Mouse (Mus musculus) hindbrain, embryonic 14.5 days (tissue): ENCODE results near the gene Kcnn3. TPM values are rescaled to one million over a fixed set of nuclear protein-coding genes. Genes with fewer than 3 reads are reported as not detected.
A peak's percentile ranks its signal among the peaks of the same experiment; 100 is the strongest.

Experiments
- ATAC-seq: fragments of 200-750 bp; cut with Nextera tagmentation; 2 replicates; pipeline ENCODE4 v1.8.0; 2017; ENCODE audit warnings: moderate number of reproducible peaks, mild to moderate bottlenecking, moderate TSS enrichment, moderate library complexity; ENCODE audit not compliant: low FRiP score
- DNase-seq: peaks from one replicate; pipeline ENCODE4 v3.0.0-alpha.2; 2015; ENCODE audit warnings: low spot score
- H3K27ac ChIP-seq: fragments of 300-500 bp; sonication (generic); 2 replicates; pipeline ENCODE4 v1.5.1; 2014; ENCODE audit warnings: mild to moderate bottlenecking, moderate library complexity
- H3K27me3 ChIP-seq: fragments of 300-500 bp; sonication (generic); 2 replicates; pipeline ENCODE4 v1.6.1; 2014; ENCODE audit warnings: mild to moderate bottlenecking, low read length, mixed read lengths; ENCODE audit not compliant: control insufficient read depth, insufficient read depth
- H3K36me3 ChIP-seq: fragments of 300-500 bp; sonication (generic); replicated peaks from 2 replicates; pipeline ENCODE4 v1.6.1; 2014; ENCODE audit not compliant: control insufficient read depth, insufficient read depth
- H3K4me1 ChIP-seq: fragments of 300-500 bp; sonication (generic); replicated peaks from 2 replicates; pipeline ENCODE4 v1.6.1; 2014; ENCODE audit warnings: antibody characterized with exemption, low read length, mixed read lengths; ENCODE audit not compliant: control insufficient read depth, insufficient read depth
- H3K4me2 ChIP-seq: fragments of 300-500 bp; sonication (generic); replicated peaks from 2 replicates; pipeline ENCODE4 v1.6.1; 2014; ENCODE audit warnings: mild to moderate bottlenecking, moderate library complexity
- H3K4me3 ChIP-seq: fragments of 300-500 bp; sonication (generic); replicated peaks from 2 replicates; pipeline ENCODE4 v1.5.1; 2014; ENCODE audit warnings: mild to moderate bottlenecking, low read length
- H3K9ac ChIP-seq: fragments of 300-500 bp; sonication (generic); 2 replicates; pipeline ENCODE4 v1.6.1; 2014
- H3K9me3 ChIP-seq: fragments of 300-500 bp; sonication (generic); 2 replicates; pipeline ENCODE4 v1.6.1; 2016; ENCODE audit warnings: low read length; ENCODE audit not compliant: control insufficient read depth
- WGBS: fragments of 180-500 bp; shearing (Covaris S2); extraction: QIAGEN DNeasy Blood & Tissue Kit; methylation state at CpG from one replicate; pipeline ENCODE4 v1.1.7; 2014; 5-methylcytosine and 5-hydroxymethylcytosine counted together
- polyA plus RNA-seq: library from polyadenylated mRNA; unstranded; fragments of >200 nt; fragmentation: Nextera tagmentation; extraction: Ambion mirVana; gene quantifications from 2 replicates; pipeline ENCODE4 v1.2.1, GENCODE M21; 2014

Gene Kcnn3
- 7.3 and 7.7 TPM in 2 replicates for polyA plus RNA-seq

GRCm38 (mm10) chr3:89519894-89520293 lies at the start of gene Kcnn3:
Kcnn3 (plus strand) TSS chr3:89520164.
- Histone ChIP-seq H3K27me3 (no peaks in the 10 kb centered on the region), H3K4me1 (peaks cover 26% of the 10 kb centered on the region), H3K4me3 (peak within 1 kb of the TSS; percentile 39), H3K4me2 (peak within 1 kb of the TSS; percentile 84), H3K9me3 (0 out of 2 replicates have a peak, but pooled peaks cover 7% of the 10 kb centered on the region), H3K36me3 (no peaks in the 10 kb centered on the region), H3K27ac (no peak within 1 kb of the TSS), H3K9ac (peak within 1 kb of the TSS; percentile 55)
- WGBS: 0% methylated on average over 15 of the region's 15 CpGs
- DNase-seq: peak; percentile 95
- ATAC-seq: peak; percentile 92

GRCm38 (mm10) chr3:89472280-89472679 lies 47.7 kb upstream of the Kcnn3 start:
- no peak for DNase-seq
- Histone ChIP-seq H3K9me3 (no peaks in the 10 kb centered on the region), H3K27me3 (no peaks in the 10 kb centered on the region), H3K27ac (no peak overlapping the region), H3K4me1 (no peaks in the 10 kb centered on the region), H3K4me3 (no peak overlapping the region), H3K4me2 (no peak overlapping the region), H3K36me3 (peaks cover 29% of the 10 kb centered on the region), H3K9ac (no peak overlapping the region)
- 87% methylated on average over 7 of the region's 7 CpGs for WGBS
- ATAC-seq: no peak

GRCm38 (mm10) chr3:89473838-89474237 lies 46.1 kb upstream of the Kcnn3 start:
- Histone ChIP-seq H3K9me3 (no peaks in the 10 kb centered on the region), H3K4me3 (no peak overlapping the region), H3K36me3 (peaks cover 14% of the 10 kb centered on the region), H3K27me3 (no peaks in the 10 kb centered on the region), H3K27ac (no peak overlapping the region), H3K4me1 (no peaks in the 10 kb centered on the region), H3K9ac (no peak overlapping the region), H3K4me2 (no peak overlapping the region)
- WGBS: 90% methylated on average over 6 of the region's 6 CpGs
- DNase-seq (no peak), ATAC-seq (no peak)

- DNase-seq: no peak
- no peaks in the 10 kb centered on the region for H3K4me1 ChIP-seq
- no peak for ATAC-seq
These were observed 40.9 kb upstream of the Kcnn3 start for GRCm38 (mm10) chr3:89479055-89479454.

GRCm38 (mm10) chr3:89481488-89481887 lies 38.5 kb upstream of the Kcnn3 start:
- H3K27ac ChIP-seq: no peak overlapping the region
- no peaks in the 10 kb centered on the region for H3K9me3 ChIP-seq
- no peak overlapping the region for H3K4me2 ChIP-seq
- no peaks in the 10 kb centered on the region for H3K36me3 ChIP-seq
- H3K9ac ChIP-seq: no peak overlapping the region
- 43% methylated on average over 2 of the region's 2 CpGs for WGBS
- H3K4me3 ChIP-seq: no peak overlapping the region
- H3K4me1 ChIP-seq: no peaks in the 10 kb centered on the region
- DNase-seq (no peak), ATAC-seq (no peak)
- no peaks in the 10 kb centered on the region for H3K27me3 ChIP-seq

More at GRCm38 (mm10) chr3:89479055-89479454, 40.9 kb upstream of the Kcnn3 start:
- Histone ChIP-seq H3K4me2 (no peak overlapping the region), H3K27me3 (no peaks in the 10 kb centered on the region), H3K27ac (no peak overlapping the region), H3K4me3 (no peak overlapping the region), H3K9ac (no peak overlapping the region), H3K9me3 (no peaks in the 10 kb centered on the region), H3K36me3 (no peaks in the 10 kb centered on the region)
- WGBS: 88% methylated on average over 6 of the region's 6 CpGs

- DNase-seq (no peak), ATAC-seq (no peak)
- H3K4me1 ChIP-seq: no peaks in the 10 kb centered on the region
- no peak overlapping the region for H3K4me2 ChIP-seq
- no peak overlapping the region for H3K4me3 ChIP-seq
- no peak overlapping the region for H3K27ac ChIP-seq
- WGBS: 91% methylated on average over 5 of the region's 5 CpGs
- no peaks in the 10 kb centered on the region for H3K36me3 ChIP-seq
- H3K9me3 ChIP-seq: no peaks in the 10 kb centered on the region
- H3K9ac ChIP-seq: no peak overlapping the region
- no peaks in the 10 kb centered on the region for H3K27me3 ChIP-seq
These were observed 37.7 kb upstream of the Kcnn3 start for GRCm38 (mm10) chr3:89482249-89482648.

- WGBS: 24% methylated on average over 24 of the region's 24 CpGs
These were observed 35.0 kb upstream of the Kcnn3 start for GRCm38 (mm10) chr3:89484766-89485524.

GRCm38 (mm10) chr3:89486111-89486510 lies 33.9 kb upstream of the Kcnn3 start:
- no peaks in the 10 kb centered on the region for H3K36me3 ChIP-seq
- DNase-seq (no peak), ATAC-seq (no peak)
- H3K4me1 ChIP-seq: no peaks in the 10 kb centered on the region
- 71% methylated on average over 8 of the region's 8 CpGs for WGBS
- H3K9me3 ChIP-seq: no peaks in the 10 kb centered on the region
- no peak overlapping the region for H3K27ac ChIP-seq
- H3K4me3 ChIP-seq: no peak overlapping the region
- H3K4me2 ChIP-seq: no peak overlapping the region
- H3K9ac ChIP-seq: no peak overlapping the region
- no peaks in the 10 kb centered on the region for H3K27me3 ChIP-seq

More at GRCm38 (mm10) chr3:89484766-89485524, 35.0 kb upstream of the Kcnn3 start:
- ATAC-seq: peak; percentile 43; the same call in 1 of the 2 replicates
- Histone ChIP-seq H3K4me1 (no peaks in the 10 kb centered on the region), H3K4me3 (no peak overlapping the region), H3K27ac (no peak overlapping the region), H3K4me2 (no peak overlapping the region), H3K9me3 (no peaks in the 10 kb centered on the region), H3K9ac (no peak overlapping the region), H3K36me3 (no peaks in the 10 kb centered on the region), H3K27me3 (no peaks in the 10 kb centered on the region)
- peak; percentile 64 for DNase-seq

- Histone ChIP-seq H3K9me3 (no peaks in the 10 kb centered on the region), H3K9ac (no peak overlapping the region), H3K36me3 (no peaks in the 10 kb centered on the region), H3K4me2 (no peak overlapping the region), H3K4me3 (no peak overlapping the region), H3K27me3 (no peaks in the 10 kb centered on the region), H3K4me1 (no peaks in the 10 kb centered on the region), H3K27ac (no peak overlapping the region)
- WGBS: 58% methylated on average over 20 of the region's 20 CpGs
- ATAC-seq (no peak), DNase-seq (no peak)
These were observed 32.9 kb upstream of the Kcnn3 start for GRCm38 (mm10) chr3:89486916-89487702.
